Comparison of ENCODE assay signal across 8 mouse cellular contexts in genomic region chr10:80755291-80756015, GRCm38 (mm10). TPM values are rescaled to one million over a fixed set of nuclear protein-coding genes. Genes with fewer than 3 reads are reported as not detected.
DNase-seq lines count a peak whose midpoint lies in the region; ATAC-seq and TF ChIP-seq lines count a peak whose summit lies in the region.

No protein-coding gene starts in this region.

- DNase-seq in lung, postnatal 4 days = no peak
- peak; percentile 20 for DNase-seq in forebrain, embryonic 10.5 days (ENCODE audit: extremely low spot score, low spot score)
- DNase-seq in adrenal gland, postnatal 4 days (ENCODE audit: low spot score in 2 of 2) = no peak
- no peak for DNase-seq in MN1 (ENCODE audit: low spot score)
- DNase-seq in cerebellum, postnatal 36 days = no peak

- peak overlapping the region; percentile 83 for H3K27ac ChIP-seq in lung, embryonic 16.5 days (ENCODE audit: low read length)
- H3K27ac ChIP-seq in forebrain, embryonic 10.5 days = peak overlapping the region; percentile 97
- peak overlapping the region; percentile 55; the same call in 1 of the 2 replicates for H3K27ac ChIP-seq in limb, embryonic 13.5 days
- H3K27ac ChIP-seq in olfactory bulb, adult 2 months (ENCODE audit: insufficient read depth, low read depth, low read length) = peak overlapping the region; percentile 69

- ATAC-seq in lung, embryonic 16.5 days (ENCODE audit: low read depth) = peak; percentile 43; the same call in 1 of the 2 replicates
- ATAC-seq in limb, embryonic 13.5 days (ENCODE audit: low FRiP score, low read depth) = no peak; the same call in 1 of the 2 replicates

- peak overlapping the region; percentile 96 for H3K9ac ChIP-seq in lung, embryonic 16.5 days (ENCODE audit: low read length)
- H3K9ac ChIP-seq in limb, embryonic 13.5 days = peak overlapping the region; percentile 97

- no peaks in the 10 kb centered on the region for H3K36me3 ChIP-seq in lung, embryonic 16.5 days (ENCODE audit: control insufficient read depth, insufficient read depth, low read length)
- no peaks in the 10 kb centered on the region for H3K36me3 ChIP-seq in forebrain, embryonic 10.5 days (replicated peaks)
- no peaks in the 10 kb centered on the region for H3K36me3 ChIP-seq in limb, embryonic 13.5 days

- under 1% methylated on average over 45 of the region's 75 CpGs for WGBS in lung, embryonic 16.5 days
- WGBS in forebrain, embryonic 10.5 days = under 1% methylated on average over 74 of the region's 75 CpGs
- under 1% methylated on average over 60 of the region's 75 CpGs for WGBS in limb, embryonic 13.5 days
- under 1% methylated on average over 75 of the region's 75 CpGs for WGBS in olfactory bulb, adult 2 months

- no peak for TF ChIP-seq POLR2A in olfactory bulb, adult 2 months (IDR thresholded peaks at IDR 0.05; ENCODE audit: insufficient read depth, low read depth, low read length)

- peak overlapping the region; percentile 96 for H3K4me3 ChIP-seq in lung, embryonic 16.5 days (ENCODE audit: low read length)
- peak overlapping the region; percentile 95 for H3K4me3 ChIP-seq in forebrain, embryonic 10.5 days
- peak overlapping the region; percentile 92 for H3K4me3 ChIP-seq in limb, embryonic 13.5 days
- H3K4me3 ChIP-seq in olfactory bulb, adult 2 months (ENCODE audit: insufficient read depth, low read depth, low read length) = peak overlapping the region; percentile 67

- no peaks in the 10 kb centered on the region for H3K27me3 ChIP-seq in lung, embryonic 16.5 days (ENCODE audit: control insufficient read depth, insufficient read depth, low read depth, low read length)
- no peaks in the 10 kb centered on the region for H3K27me3 ChIP-seq in forebrain, embryonic 10.5 days (ENCODE audit: poor library complexity, severe bottlenecking)
- no peaks in the 10 kb centered on the region for H3K27me3 ChIP-seq in limb, embryonic 13.5 days

- H3K4me1 ChIP-seq in lung, embryonic 16.5 days (replicated peaks; ENCODE audit: control insufficient read depth, insufficient read depth, low read length) = peaks cover 40% of the 10 kb centered on the region
- peaks cover 60% of the 10 kb centered on the region for H3K4me1 ChIP-seq in forebrain, embryonic 10.5 days
- H3K4me1 ChIP-seq in limb, embryonic 13.5 days = peaks cover 44% of the 10 kb centered on the region
- H3K4me1 ChIP-seq in olfactory bulb, adult 2 months (ENCODE audit: control insufficient read depth, insufficient read depth, low read length) = peaks cover 43% of the 10 kb centered on the region

- H3K4me2 ChIP-seq in lung, embryonic 16.5 days (ENCODE audit: low read depth, low read length) = peak overlapping the region; percentile 99
- H3K4me2 ChIP-seq in limb, embryonic 13.5 days (replicated peaks) = peak overlapping the region; percentile 97

- no peaks in the 10 kb centered on the region for H3K9me3 ChIP-seq in lung, embryonic 16.5 days (ENCODE audit: control insufficient read depth, low read length)
- H3K9me3 ChIP-seq in forebrain, embryonic 10.5 days = no peaks in the 10 kb centered on the region
- no peaks in the 10 kb centered on the region for H3K9me3 ChIP-seq in limb, embryonic 13.5 days

- TF ChIP-seq CTCF in olfactory bulb, adult 2 months (IDR thresholded peaks at IDR 0.05; ENCODE audit: insufficient read depth, low read depth, low read length) = no peak

RNA-seq across cellular contexts. Expression of gene Dot1l, which starts 0.4 kb away (rescaled TPM):
- polyA plus RNA-seq in lung, embryonic 16.5 days (2015; fragmentation: Nextera tagmentation; extraction: Ambion mirVana) = 15.4 and 17.5 TPM in 2 replicates
- 20.8 and 21.7 TPM in 2 replicates for polyA plus RNA-seq in forebrain, embryonic 10.5 days (2016; fragmentation: Nextera tagmentation; extraction: Ambion mirVana)
- polyA plus RNA-seq in limb, embryonic 13.5 days (2015; fragmentation: Nextera tagmentation; extraction: Ambion mirVana) = 19.2 and 20.2 TPM in 2 replicates
- polyA plus RNA-seq in olfactory bulb, adult 2 months (2012; ENCODE audit: insufficient read depth, insufficient read length, low replicate concordance, missing spikeins) = 106 and 235 TPM in 2 replicates
- 10 to 100 TPM; 81.2 to 83.2 TPM for total RNA-seq in adrenal gland, postnatal 4 days (2021)

RNA-seq across cellular contexts. Expression of gene Ap3d1, which starts 13.4 kb away (rescaled TPM):
- 59.6 and 59.9 TPM in 2 replicates for polyA plus RNA-seq in lung, embryonic 16.5 days (2015; fragmentation: Nextera tagmentation; extraction: Ambion mirVana)
- 58.2 and 58.7 TPM in 2 replicates for polyA plus RNA-seq in forebrain, embryonic 10.5 days (2016; fragmentation: Nextera tagmentation; extraction: Ambion mirVana)
- 74.5 and 80.0 TPM in 2 replicates for polyA plus RNA-seq in limb, embryonic 13.5 days (2015; fragmentation: Nextera tagmentation; extraction: Ambion mirVana)
- 105 TPM in 1 of 2 replicates, not detected in the other for polyA plus RNA-seq in olfactory bulb, adult 2 months (2012; ENCODE audit: insufficient read depth, insufficient read length, low replicate concordance, missing spikeins)
- total RNA-seq in adrenal gland, postnatal 4 days (2021) = 100 to 1,000 TPM in 1 of 2 experiments, 10 to 100 TPM in 1; 98.9 to 114 TPM

RNA-seq across cellular contexts. Expression of gene Sf3a2, which starts 42.5 kb away (rescaled TPM):
- polyA plus RNA-seq in lung, embryonic 16.5 days (2015; fragmentation: Nextera tagmentation; extraction: Ambion mirVana) = 60.9 and 75.7 TPM in 2 replicates
- 110 and 118 TPM in 2 replicates for polyA plus RNA-seq in forebrain, embryonic 10.5 days (2016; fragmentation: Nextera tagmentation; extraction: Ambion mirVana)
- 73.0 and 77.4 TPM in 2 replicates for polyA plus RNA-seq in limb, embryonic 13.5 days (2015; fragmentation: Nextera tagmentation; extraction: Ambion mirVana)
- not detected in 2 replicates for polyA plus RNA-seq in olfactory bulb, adult 2 months (2012; ENCODE audit: insufficient read depth, insufficient read length, low replicate concordance, missing spikeins)
- 10 to 100 TPM; 79.5 to 79.9 TPM for total RNA-seq in adrenal gland, postnatal 4 days (2021)

RNA-seq across cellular contexts. Expression of gene Plekhj1, which starts 43.0 kb away (rescaled TPM):
- polyA plus RNA-seq in lung, embryonic 16.5 days (2015; fragmentation: Nextera tagmentation; extraction: Ambion mirVana) = 92.7 and 100 TPM in 2 replicates
- 196 and 197 TPM in 2 replicates for polyA plus RNA-seq in forebrain, embryonic 10.5 days (2016; fragmentation: Nextera tagmentation; extraction: Ambion mirVana)
- polyA plus RNA-seq in limb, embryonic 13.5 days (2015; fragmentation: Nextera tagmentation; extraction: Ambion mirVana) = 127 and 128 TPM in 2 replicates
- polyA plus RNA-seq in olfactory bulb, adult 2 months (2012; ENCODE audit: insufficient read depth, insufficient read length, low replicate concordance, missing spikeins) = not detected in 2 replicates
- 100 to 1,000 TPM in 1 of 2 experiments, 10 to 100 TPM in 1; 93.7 to 105 TPM for total RNA-seq in adrenal gland, postnatal 4 days (2021)

RNA-seq across cellular contexts. Expression of gene Amh, which starts 49.6 kb away (rescaled TPM):
- 0.13 TPM in 1 of 2 replicates, not detected in the other for polyA plus RNA-seq in lung, embryonic 16.5 days (2015; fragmentation: Nextera tagmentation; extraction: Ambion mirVana)
- polyA plus RNA-seq in forebrain, embryonic 10.5 days (2016; fragmentation: Nextera tagmentation; extraction: Ambion mirVana) = 0.09 TPM in 2 replicates
- polyA plus RNA-seq in limb, embryonic 13.5 days (2015; fragmentation: Nextera tagmentation; extraction: Ambion mirVana) = not detected in 2 replicates
- not detected in 2 replicates for polyA plus RNA-seq in olfactory bulb, adult 2 months (2012; ENCODE audit: insufficient read depth, insufficient read length, low replicate concordance, missing spikeins)
- total RNA-seq in adrenal gland, postnatal 4 days (2021) = 1 to 10 TPM in 1 of 2 experiments, under 1 TPM in 1; 0.79 to 1.1 TPM
